Mouse (Mus musculus) cerebellum, adult 2 months (tissue): ENCODE data around the gene Trim56. TPM values are rescaled to one million over a fixed set of nuclear protein-coding genes. Genes with fewer than 3 reads are reported as not detected.

Source experiments
- DNase-seq, 2 experiments: peaks; one replicate each; pipeline ENCODE4 v3.0.0; 2021
- H3K27ac ChIP-seq: fragments of 200-500 bp; 2 replicates; pipeline ENCODE4 v1.5.1; 2012; ENCODE audit warnings: low read length, control low read depth, inconsistent platforms; ENCODE audit not compliant: insufficient read depth
- H3K27me3 ChIP-seq: fragments of 200-500 bp; 2 replicates; pipeline ENCODE4 v1.6.1; 2012; ENCODE audit warnings: inconsistent platforms, mild to moderate bottlenecking, low read length, moderate library complexity; ENCODE audit not compliant: control insufficient read depth, insufficient read depth
- H3K4me1 ChIP-seq: fragments of 200-500 bp; 2 replicates; pipeline ENCODE4 v1.6.1; 2011; ENCODE audit warnings: low read length; ENCODE audit not compliant: control insufficient read depth, insufficient read depth
- H3K4me3 ChIP-seq: fragments of 200-500 bp; replicated peaks from 2 replicates; pipeline ENCODE3; 2011; ENCODE audit warnings: mild to moderate bottlenecking, low read depth, low read length, control low read depth; ENCODE audit not compliant: insufficient read depth
- CTCF ChIP-seq: fragments of 200-500 bp; IDR thresholded peaks from 2 replicates; pipeline ENCODE4 v1.5.1; 2011; ENCODE audit warnings: low read depth, mild to moderate bottlenecking, control low read depth, low read length, moderate library complexity, borderline replicate concordance; ENCODE audit not compliant: insufficient read depth
- POLR2A ChIP-seq: fragments of 200-500 bp; IDR thresholded peaks from 2 replicates; pipeline ENCODE4 v1.6.1; 2011; ENCODE audit warnings: low read length, control low read depth, borderline replicate concordance; ENCODE audit not compliant: insufficient read depth
- WGBS: fragments of 180-500 bp; shearing (Covaris S2); methylation state at CpG from one replicate; pipeline ENCODE4 v1.1.7; 2018; 5-methylcytosine and 5-hydroxymethylcytosine counted together
- polyA plus RNA-seq: library from polyadenylated mRNA; depleted of rRNA; stranded (reverse); fragments of >200 nt; gene quantifications from 2 replicates; pipeline ENCODE4 v1.2.3, GENCODE M21; 2012; rRNA removed

Gene Trim56
- polyA plus RNA-seq, 1 experiment, result 1.9 TPM

DNA sequence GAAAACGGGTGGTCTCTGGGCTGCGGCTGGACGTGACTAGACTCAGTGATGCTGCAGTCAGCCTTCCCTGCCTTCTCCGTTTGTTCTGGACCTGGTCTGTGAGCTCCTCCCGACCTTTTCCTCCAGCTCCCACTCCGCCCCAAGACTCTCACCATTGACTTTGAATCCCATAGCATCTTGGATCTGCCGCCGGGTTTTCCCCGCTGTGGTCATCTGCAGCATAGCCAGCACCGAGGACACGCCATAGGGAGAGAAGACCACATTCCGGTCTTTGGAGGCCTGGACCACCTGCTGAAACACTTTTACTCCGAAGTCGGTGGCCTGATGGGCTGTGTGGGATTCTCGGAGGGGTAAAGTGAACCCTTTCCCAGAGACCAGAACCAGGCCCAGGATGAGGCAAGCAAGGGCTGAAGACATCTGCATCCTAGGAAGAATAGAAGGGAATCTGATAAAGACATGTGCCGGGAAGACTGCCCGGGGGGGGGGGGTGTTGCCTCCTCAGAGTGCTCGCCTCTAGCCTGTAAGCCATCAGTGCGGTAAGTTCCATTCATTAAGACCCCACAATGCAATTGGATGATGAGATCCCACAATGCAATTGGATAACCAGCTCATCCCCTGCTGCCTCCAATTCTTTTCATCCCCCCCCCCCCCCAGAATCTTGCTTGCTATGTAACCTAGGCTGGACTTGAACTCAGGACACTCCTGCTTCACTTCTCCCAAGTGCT, 45.0 kb downstream of the Trim56 start:
- H3K27me3 ChIP-seq, result no peaks in the 10 kb centered on the region
- TF ChIP-seq CTCF (no peak), POLR2A (no peak)
- H3K4me1 ChIP-seq, result peaks cover 19% of the 10 kb centered on the region
- no peak overlapping the region for H3K27ac ChIP-seq
- H3K4me3 ChIP-seq, result no peak overlapping the region
- 84% methylated on average over 19 of the region's 19 CpGs for WGBS
- DNase-seq, result no peak

DNA sequence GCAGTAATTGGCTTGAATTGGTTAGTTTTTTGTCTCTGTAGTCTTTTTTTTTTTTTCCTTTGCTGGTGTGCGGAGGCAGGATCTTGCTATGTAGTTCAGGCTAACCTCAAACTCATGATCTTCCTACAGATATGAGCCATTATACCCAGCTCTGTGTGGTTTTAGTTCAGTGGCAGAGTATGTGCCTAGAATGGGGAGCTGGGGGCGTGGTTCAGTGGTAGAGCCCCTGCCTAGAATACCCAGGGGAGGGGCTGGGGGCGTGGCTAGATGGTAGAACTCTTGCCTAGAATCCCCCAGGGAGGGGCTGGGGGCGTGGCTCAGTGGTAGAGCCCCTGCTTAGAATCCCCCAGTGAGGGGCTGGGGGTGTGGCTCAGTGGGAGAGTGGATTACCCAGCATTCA, 47.3 kb downstream of the Trim56 start:
- H3K4me3 ChIP-seq, result no peak overlapping the region
- no peak overlapping the region for H3K27ac ChIP-seq
- no peaks in the 10 kb centered on the region for H3K27me3 ChIP-seq
- peaks cover 9% of the 10 kb centered on the region for H3K4me1 ChIP-seq
- WGBS, result 82% methylated on average over 4 of the region's 4 CpGs
- TF ChIP-seq POLR2A, result no peak
- no peak for TF ChIP-seq CTCF
- no peak for DNase-seq

DNA sequence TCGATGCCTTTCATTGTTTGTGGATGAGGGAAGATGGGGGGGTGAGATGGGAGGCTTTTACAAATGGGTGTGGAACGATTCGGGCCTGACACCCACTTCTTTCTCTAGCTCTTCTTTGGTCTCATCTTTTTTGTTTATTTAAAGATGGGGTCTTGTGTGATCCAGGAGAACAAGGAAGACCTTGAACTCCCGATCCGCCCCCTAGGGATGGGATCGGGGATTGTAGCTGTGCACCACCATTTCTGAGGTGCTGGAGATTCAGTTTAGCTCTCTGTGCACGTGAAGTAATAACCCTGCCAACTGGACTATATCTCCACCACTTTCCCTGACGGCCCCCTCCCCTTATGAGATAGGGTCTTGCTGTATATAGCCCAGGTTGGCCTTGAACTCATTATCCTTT, 50.1 kb downstream of the Trim56 start:
- 75% methylated on average over 8 of the region's 8 CpGs for WGBS
- H3K27ac ChIP-seq, result no peak overlapping the region
- H3K27me3 ChIP-seq, result no peaks in the 10 kb centered on the region
- no peaks in the 10 kb centered on the region for H3K4me1 ChIP-seq
- TF ChIP-seq POLR2A (no peak), CTCF (no peak)
- no peak overlapping the region for H3K4me3 ChIP-seq
- no peak for DNase-seq

DNA sequence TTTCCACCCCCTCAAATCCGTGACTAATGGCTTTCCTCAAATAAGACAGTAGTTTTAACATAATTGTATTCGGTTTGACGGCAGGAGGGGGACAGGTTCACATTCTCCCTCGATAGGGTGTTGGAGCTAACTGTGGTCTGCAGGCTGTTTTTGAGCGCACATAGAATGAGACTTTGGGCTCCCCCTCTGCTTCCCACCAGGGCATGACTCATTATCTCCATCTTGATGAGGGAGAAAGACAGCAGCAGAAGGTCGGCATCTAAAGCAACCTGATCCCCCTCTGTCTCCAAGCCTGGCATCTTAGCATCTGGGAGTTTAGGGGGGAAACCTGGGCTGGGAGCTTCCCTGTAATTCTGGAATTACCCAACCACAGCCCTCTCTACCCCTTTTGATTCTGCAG, 50.6 kb downstream of the Trim56 start:
- TF ChIP-seq POLR2A, result no peak
- no peak for TF ChIP-seq CTCF
- WGBS, result 47% methylated on average over 6 of the region's 6 CpGs
- no peaks in the 10 kb centered on the region for H3K27me3 ChIP-seq

DNA sequence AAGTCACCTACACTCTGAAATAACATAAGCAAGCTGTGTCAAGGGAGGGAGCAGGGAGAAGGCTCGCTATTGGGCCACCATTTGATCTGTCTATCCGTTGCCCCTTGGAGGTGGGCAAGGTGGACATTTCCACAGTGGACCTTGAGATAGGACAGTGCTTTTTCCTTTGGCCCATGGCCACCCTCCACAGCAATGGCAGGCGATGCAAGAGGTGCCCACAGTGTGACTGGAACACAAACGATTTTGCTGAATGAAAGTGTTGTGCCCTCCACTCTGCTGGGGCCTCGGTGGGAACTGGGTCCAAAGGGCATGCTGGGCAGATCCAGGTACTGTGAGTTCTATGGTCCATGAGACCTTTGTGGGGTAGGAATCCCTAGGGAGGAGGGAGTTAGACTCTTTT, 53.4 kb downstream of the Trim56 start:
- WGBS, result 77% methylated on average over 5 of the region's 5 CpGs
- TF ChIP-seq CTCF (no peak), POLR2A (no peak)
- Histone ChIP-seq H3K27ac (no peak overlapping the region), H3K4me1 (no peaks in the 10 kb centered on the region), H3K4me3 (no peak overlapping the region), H3K27me3 (no peaks in the 10 kb centered on the region)
- DNase-seq, result no peak

More for the DNA sequence above, 50.6 kb downstream of the Trim56 start:
- Histone ChIP-seq H3K4me1 (no peaks in the 10 kb centered on the region), H3K27ac (no peak overlapping the region), H3K4me3 (no peak overlapping the region)
- no peak for DNase-seq

DNA sequence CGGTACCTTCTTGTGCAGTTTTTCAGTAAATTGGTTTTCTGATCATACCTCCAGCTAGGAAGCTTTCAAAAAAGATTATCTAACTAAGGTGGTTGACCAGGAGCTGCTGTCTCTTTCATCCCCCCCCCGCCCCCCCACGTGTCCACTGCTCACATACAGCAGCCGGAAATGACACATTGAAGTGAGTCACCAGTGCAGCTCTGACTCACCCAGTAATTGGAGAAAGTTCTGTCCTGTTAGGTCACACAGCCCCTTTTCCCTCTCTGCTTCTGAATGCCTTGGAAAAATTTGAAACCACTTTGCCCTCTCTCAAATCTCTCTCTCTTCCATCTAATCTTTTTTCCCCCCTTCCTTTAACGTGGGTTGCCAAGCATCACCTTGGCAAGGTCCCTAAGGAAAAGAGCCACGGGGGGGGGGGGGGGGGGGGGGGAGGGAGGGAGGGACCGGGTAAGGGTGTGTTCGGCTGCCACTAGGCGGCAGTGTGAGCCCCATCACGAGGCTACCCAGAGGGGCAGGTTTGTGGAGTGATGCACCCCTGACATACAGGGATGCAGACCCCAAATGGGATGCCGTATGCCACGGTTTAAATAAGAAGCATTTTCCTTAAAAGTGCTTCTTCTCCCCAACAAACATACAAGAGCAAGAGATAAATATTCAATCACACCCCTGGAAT, 54.1 kb downstream of the Trim56 start:
- H3K27me3 ChIP-seq, result no peaks in the 10 kb centered on the region
- H3K4me1 ChIP-seq, result no peaks in the 10 kb centered on the region
- peak; percentile 58 to 68 for DNase-seq
- H3K27ac ChIP-seq, result no peak overlapping the region
- no peak overlapping the region for H3K4me3 ChIP-seq
- WGBS, result 15% methylated on average over 11 of the region's 12 CpGs
- TF ChIP-seq POLR2A (no peak), CTCF (peak; percentile 63)

Other genes with a start within 250 kb of the Trim56 start
- gene Col26a1, start 233.0 kb downstream of the Trim56 start, polyA plus RNA-seq, result 3.2 and 4.0 TPM in 2 replicates
- 58.7 and 63.1 TPM in 2 replicates for gene Ift22, start 208.1 kb downstream of the Trim56 start, polyA plus RNA-seq
- 408 and 473 TPM in 2 replicates for gene Fis1, start 162.9 kb downstream of the Trim56 start, polyA plus RNA-seq
- gene Cldn15, start 149.6 kb downstream of the Trim56 start, polyA plus RNA-seq, result 0.21 and 0.25 TPM in 2 replicates
- 38.6 and 39.7 TPM in 2 replicates for gene Plod3, start 129.2 kb downstream of the Trim56 start, polyA plus RNA-seq
- gene Znhit1, start 128.2 kb downstream of the Trim56 start, polyA plus RNA-seq, result 86.8 and 95.4 TPM in 2 replicates
- 62.1 and 65.4 TPM in 2 replicates for gene Vgf, start 89.8 kb downstream of the Trim56 start, polyA plus RNA-seq
- gene Ap1s1, start 70.1 kb downstream of the Trim56 start, polyA plus RNA-seq, result 147 and 168 TPM in 2 replicates
- 0.38 and 0.48 TPM in 2 replicates for gene Serpine1, start 43.9 kb downstream of the Trim56 start, polyA plus RNA-seq
- gene Muc3, start 33.1 kb upstream of the Trim56 start, polyA plus RNA-seq, result not detected in 2 replicates
- gene Muc3a, start 96.2 kb upstream of the Trim56 start, polyA plus RNA-seq, result 27.1 and 36.4 TPM in 2 replicates
- 155 and 165 TPM in 2 replicates for gene Ache, start 171.3 kb upstream of the Trim56 start, polyA plus RNA-seq
- 27.9 and 28.2 TPM in 2 replicates for gene Ufsp1, start 178.4 kb upstream of the Trim56 start, polyA plus RNA-seq
- gene Srrt, start 191.5 kb upstream of the Trim56 start, polyA plus RNA-seq, result 208 and 224 TPM in 2 replicates
- gene Trip6, start 198.2 kb upstream of the Trim56 start, polyA plus RNA-seq, result 10.3 and 11.0 TPM in 2 replicates
- 31.0 and 31.6 TPM in 2 replicates for gene Slc12a9, start 217.4 kb upstream of the Trim56 start, polyA plus RNA-seq
- gene Ephb4, start 233.9 kb upstream of the Trim56 start, polyA plus RNA-seq, result 4.9 and 5.0 TPM in 2 replicates